Mouse (Mus musculus) embryonic stem cell, embryonic (primary cell): ENCODE measurements around the gene Ccdc134.

Experiments used
- CTCF ChIA-PET, 4 experiments: fragments of 300-600 bp in 2 of 4; fragments of 350-600 bp in 2 of 4; sonication (Branson Sonifier 250); formaldehyde crosslinking; loops; one replicate each; lab custom pipeline; 2022; ENCODE audit warnings: inconsistent platforms in 2 of 4; lab: Charles Lee
- POLR2A ChIA-PET, 4 experiments: fragments of 300-600 bp in 2 of 4; fragments of 350-600 bp in 2 of 4; sonication (Branson Sonifier 250); formaldehyde crosslinking; loops; one replicate each; lab custom pipeline; 2022; ENCODE audit warnings: antibody characterized with exemption in 4 of 4, inconsistent platforms in 1 of 4; lab: Charles Lee

Ccdc134 gene

GRCm38 (mm10) chr15:82127426-82128374 lies at the start of gene Ccdc134:
Ccdc134 (plus strand) TSS chr15:82127922.
- POLR2A ChIA-PET: interaction anchor here in 3 of 4 experiments (0.7 to 3.0 kb wide), 27 partner anchors 8 to 1305 kb away, joined by 3 to 20 read pairs (median 3); partner anchors contain the start of genes Srebf2 (in 3 of the 3), Poldip3 (in 1 of the 3), Polr3h (in 1 of the 3) and Tnfrsf13c (in 1 of the 3)
- CTCF ChIA-PET: interaction anchor here (0.6 to 1.6 kb wide), 8 partner anchors 21 to 189 kb away, joined by 3 to 5 read pairs (median 4); no protein-coding TSS in a partner anchor

DNA sequence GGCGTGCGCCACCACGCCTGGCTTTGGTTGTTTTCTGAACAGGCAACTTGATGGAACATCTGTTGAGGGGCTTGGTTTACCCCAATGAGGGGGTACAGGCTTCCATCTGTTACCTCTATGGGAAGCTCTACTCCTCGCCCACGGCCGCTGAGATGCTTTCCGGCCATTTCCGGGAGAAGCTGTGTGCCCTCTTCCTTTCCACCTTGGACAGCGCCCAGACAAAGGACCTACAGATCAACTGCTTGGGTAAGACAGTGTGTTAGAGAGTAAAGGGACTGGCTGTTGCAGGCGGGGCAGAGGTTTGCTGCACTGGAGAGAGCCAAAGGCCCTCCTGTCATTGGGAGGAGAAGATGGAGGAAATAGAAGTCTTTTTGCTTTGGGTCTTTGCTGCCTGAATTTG lies 47.8 kb upstream of the Ccdc134 start:
- CTCF ChIA-PET: interaction anchor here in 3 of 4 experiments (0.6 to 1.9 kb wide), 6 partner anchors 15 to 157 kb away, joined by 3 to 6 read pairs (median 3); partner anchors contain the start of gene Csdc2 (in 1 of the 3)
- POLR2A ChIA-PET: interaction anchor here in 3 of 4 experiments (0.7 to 1.3 kb wide), 3 partner anchors 120 to 915 kb away, joined by 3 to 8 read pairs (median 4); no protein-coding TSS in a partner anchor

- ChIA-PET POLR2A (interaction anchor here in 2 of 4 experiments (1.2 to 1.3 kb wide), 2 partner anchors 39 to 165 kb away, joined by 3 to 4 read pairs; no protein-coding TSS in a partner anchor), CTCF (interaction anchor here in 3 of 4 experiments (0.6 to 1.9 kb wide), 9 partner anchors 10 to 190 kb away, joined by 3 to 7 read pairs (median 3); no protein-coding TSS in a partner anchor)
Observed at GRCm38 (mm10) chr15:82081161-82081560, 46.6 kb upstream of the Ccdc134 start.

GRCm38 (mm10) chr15:82085606-82086005 lies 42.1 kb upstream of the Ccdc134 start:
- POLR2A ChIA-PET: interaction anchor here in 2 of 4 experiments (0.7 to 1.5 kb wide), 2 partner anchors 21 to 122 kb away, joined by 3 to 8 read pairs; no protein-coding TSS in a partner anchor
- CTCF ChIA-PET: interaction anchor here in 3 of 4 experiments (0.6 to 1.9 kb wide), 6 partner anchors 16 to 190 kb away, joined by 3 to 7 read pairs (median 4); no protein-coding TSS in a partner anchor

DNA sequence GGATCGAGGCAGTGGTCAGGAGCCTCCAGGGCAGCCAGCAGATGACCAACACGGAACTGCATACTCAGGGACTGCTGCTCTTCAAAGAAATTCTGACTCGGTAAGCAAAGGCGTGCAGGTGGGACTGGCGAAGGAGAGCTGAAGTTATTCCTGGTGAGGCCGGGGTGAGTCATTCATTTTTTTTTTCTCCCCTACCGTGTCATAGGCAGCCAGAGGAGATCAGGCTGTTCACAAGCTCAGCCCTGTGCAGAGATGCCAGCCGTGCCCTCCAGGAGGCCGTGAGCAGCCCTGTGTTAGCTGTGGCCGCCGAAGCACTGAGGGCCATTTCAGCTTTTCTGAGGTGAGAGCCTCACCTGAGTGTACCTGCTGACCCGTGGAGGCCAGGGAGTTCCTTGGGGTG lies 41.6 kb upstream of the Ccdc134 start:
- POLR2A ChIA-PET: interaction anchor here in 1 of 4 experiments (0.6 to 1.5 kb wide), 2 partner anchors 103 to 122 kb away, joined by 3 read pairs; no protein-coding TSS in a partner anchor
- CTCF ChIA-PET: interaction anchor here in 3 of 4 experiments (0.6 to 1.9 kb wide), 7 partner anchors 21 to 275 kb away, joined by 3 to 7 read pairs (median 4); no protein-coding TSS in a partner anchor

- CTCF ChIA-PET: interaction anchor here in 2 of 4 experiments (1.2 to 1.8 kb wide), 2 partner anchors 10 to 22 kb away, joined by 3 to 7 read pairs; no protein-coding TSS in a partner anchor
- POLR2A ChIA-PET: no interaction called here
Observed at GRCm38 (mm10) chr15:82087266-82087665, 40.5 kb upstream of the Ccdc134 start.

DNA sequence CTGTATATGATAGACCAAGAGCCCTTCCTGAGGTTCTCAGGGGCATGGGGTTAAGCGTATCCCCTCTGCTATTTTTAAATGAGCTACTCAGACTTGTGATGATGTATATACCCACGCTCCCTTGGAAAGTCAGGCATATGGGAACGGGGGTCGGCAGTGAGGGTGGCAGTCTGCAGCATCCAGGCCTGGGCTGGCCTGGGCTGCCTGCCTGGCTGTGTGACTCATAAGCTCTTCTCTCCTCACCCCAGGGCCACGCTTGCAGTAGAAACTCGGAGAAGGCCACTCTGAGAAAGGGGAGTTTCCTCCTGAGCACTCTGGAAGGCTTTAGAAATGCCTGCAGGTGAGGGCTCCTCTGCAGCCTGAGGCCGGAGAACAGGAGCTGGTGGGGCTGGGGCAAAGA lies 36.7 kb upstream of the Ccdc134 start:
- ChIA-PET POLR2A (interaction anchor here in 1 of 4 experiments (0.9 to 1.4 kb wide), 2 partner anchors 19 to 50 kb away, joined by 4 to 5 read pairs; no protein-coding TSS in a partner anchor), CTCF (no interaction called here)

DNA sequence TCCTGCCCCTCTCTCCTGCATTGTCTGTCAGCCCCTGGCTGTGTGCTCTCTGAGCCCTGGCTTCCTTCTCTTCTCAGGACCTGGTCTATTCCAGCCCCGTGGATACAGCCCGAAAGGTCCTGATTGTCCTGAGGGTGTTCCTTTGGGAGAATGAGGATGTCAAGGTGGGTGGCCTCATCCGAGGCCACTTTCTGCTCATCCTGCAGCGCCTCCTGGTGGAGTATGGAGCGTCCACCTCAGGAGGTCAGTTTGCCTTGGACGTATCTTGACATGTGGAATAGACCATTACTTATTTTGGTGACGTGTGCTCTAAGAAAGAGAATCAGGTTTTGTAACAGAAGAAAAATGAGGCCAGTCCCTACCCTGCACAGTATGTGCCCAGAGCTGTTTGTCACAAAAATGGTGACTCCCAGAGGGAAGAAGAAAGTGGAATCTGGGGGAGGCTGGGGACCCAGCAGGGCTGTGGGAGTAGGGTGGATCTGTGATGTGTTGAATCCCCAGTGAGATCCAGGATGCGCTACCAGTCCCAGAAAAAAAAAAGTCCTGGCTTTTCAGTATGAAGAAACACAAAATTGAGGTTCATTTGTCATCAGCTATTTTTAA lies 20.7 kb upstream of the Ccdc134 start:
- ChIA-PET POLR2A (interaction anchor here in 1 of 4 experiments (1.3 kb wide), 1 partner anchor 40 kb away, joined by 4 read pairs; the partner anchor contains the start of gene Srebf2), CTCF (interaction anchor here in 2 of 4 experiments (0.5 to 3.7 kb wide), 4 partner anchors 13 to 169 kb away, joined by 4 to 19 read pairs (median 11); no protein-coding TSS in a partner anchor)

GRCm38 (mm10) chr15:82120544-82120943 lies 7.2 kb upstream of the Ccdc134 start:
- CTCF ChIA-PET: interaction anchor here in 3 of 4 experiments (0.6 to 0.9 kb wide), 3 partner anchors 39 to 182 kb away, joined by 3 to 5 read pairs (median 4); no protein-coding TSS in a partner anchor
- POLR2A ChIA-PET: interaction anchor here in 2 of 4 experiments (0.7 to 1.9 kb wide), 5 partner anchors 16 to 735 kb away, joined by 3 to 5 read pairs (median 3); partner anchors contain the start of gene Srebf2 (in 1 of the 2)

DNA sequence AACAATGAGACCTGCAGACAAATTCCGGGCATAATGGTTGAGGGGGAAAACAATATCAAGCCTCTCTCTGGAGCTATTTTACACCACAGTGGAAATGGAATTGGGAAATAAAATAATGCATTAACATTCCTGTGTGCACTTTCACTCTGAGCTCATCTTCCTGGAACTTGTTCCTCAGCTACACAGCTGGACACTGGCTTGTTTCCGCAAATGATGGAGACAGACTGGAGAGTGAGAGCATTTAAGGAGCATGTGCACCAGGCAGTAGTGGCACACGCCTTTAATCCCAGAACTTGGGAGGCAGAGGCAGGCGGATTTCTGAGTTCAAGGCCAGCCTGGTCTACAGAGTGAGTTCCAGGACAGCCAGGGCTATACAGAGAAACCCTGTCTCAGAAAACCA lies 1.0 kb upstream of the Ccdc134 start:
- CTCF ChIA-PET: interaction anchor here (0.6 to 1.6 kb wide), 7 partner anchors 8 to 61 kb away, joined by 3 to 4 read pairs (median 4); no protein-coding TSS in a partner anchor

DNA sequence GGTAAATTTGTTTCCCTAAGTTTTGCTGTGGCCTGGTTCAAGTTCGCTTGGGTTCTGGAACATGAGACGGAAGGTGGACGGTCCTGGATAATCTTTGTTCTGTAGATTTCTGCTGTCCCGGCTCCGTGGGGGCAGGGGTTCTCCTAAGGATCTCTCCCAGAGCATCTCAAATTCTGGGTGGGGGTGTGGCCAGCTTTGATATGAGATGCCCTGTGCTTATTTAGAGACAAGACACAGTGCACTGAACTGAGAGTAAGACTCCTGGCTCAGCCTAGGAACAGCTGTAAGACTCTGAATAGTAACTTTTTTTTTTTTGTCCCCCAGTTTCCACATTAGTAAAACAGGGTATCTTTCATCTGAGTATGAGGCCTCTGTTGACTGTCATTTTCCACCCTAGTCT lies 676 bp downstream of the Ccdc134 start:
- ChIA-PET CTCF (interaction anchor here in 1 of 4 experiments (0.6 to 1.4 kb wide), 2 partner anchors 63 to 189 kb away, joined by 3 read pairs; no protein-coding TSS in a partner anchor), POLR2A (interaction anchor here in 3 of 4 experiments (0.8 to 3.0 kb wide), 14 partner anchors 9 to 1305 kb away, joined by 3 to 20 read pairs (median 4); partner anchors contain the start of genes Srebf2 (in 2 of the 3) and Poldip3 (in 1 of the 3))

More for the DNA sequence above, 1.0 kb upstream of the Ccdc134 start:
- POLR2A ChIA-PET: interaction anchor here (0.6 to 3.0 kb wide), 10 partner anchors 11 to 1023 kb away, joined by 3 to 20 read pairs (median 4); partner anchors contain the start of genes Srebf2 (in 2 of the 4), Poldip3 (in 1 of the 4) and Tnfrsf13c (in 1 of the 4)

- POLR2A ChIA-PET: interaction anchor here in 1 of 4 experiments (0.7 to 1.8 kb wide), 6 partner anchors 9 to 103 kb away, joined by 3 to 6 read pairs (median 3); partner anchors contain the start of gene Srebf2
Observed at GRCm38 (mm10) chr15:82130599-82130998, 2.9 kb downstream of the Ccdc134 start.

GRCm38 (mm10) chr15:82135372-82135771 lies 7.7 kb downstream of the Ccdc134 start:
- ChIA-PET POLR2A (interaction anchor here in 3 of 4 experiments (0.6 to 1.7 kb wide), 6 partner anchors 9 to 1125 kb away, joined by 3 to 5 read pairs (median 4); partner anchors contain the start of gene Srebf2 (in 2 of the 3)), CTCF (interaction anchor here in 2 of 4 experiments (0.7 to 1.2 kb wide), 3 partner anchors 82 to 136 kb away, joined by 3 read pairs; no protein-coding TSS in a partner anchor)

More at GRCm38 (mm10) chr15:82130599-82130998, 2.9 kb downstream of the Ccdc134 start:
- CTCF ChIA-PET: interaction anchor here in 1 of 4 experiments (1.1 kb wide), 1 partner anchor 106 kb away, joined by 4 read pairs; no protein-coding TSS in a partner anchor

DNA sequence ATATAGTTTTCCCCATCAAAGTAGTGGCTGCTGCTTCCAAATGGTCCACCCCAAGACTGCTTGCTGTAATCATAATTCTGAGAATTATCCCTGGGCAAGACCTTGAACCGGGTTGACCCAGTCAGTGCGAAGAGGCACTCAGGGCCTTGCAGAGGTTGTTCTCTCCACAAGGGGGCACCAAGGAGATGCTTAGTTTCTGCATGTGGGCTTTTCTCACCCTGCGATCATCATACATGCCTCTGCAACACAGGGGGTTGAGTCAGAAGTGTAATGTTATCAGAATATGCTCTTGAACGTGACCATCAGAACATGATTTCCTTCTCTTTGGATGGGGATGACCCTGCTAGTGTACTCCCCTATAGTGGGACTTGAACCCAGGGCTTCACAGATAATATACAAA lies 10.8 kb downstream of the Ccdc134 start:
- POLR2A ChIA-PET: interaction anchor here in 3 of 4 experiments (0.5 to 2.1 kb wide), 4 partner anchors 8 to 52 kb away, joined by 3 to 11 read pairs (median 6); partner anchors contain the start of gene Srebf2 (in 2 of the 3)
- CTCF ChIA-PET: interaction anchor here in 2 of 4 experiments (0.6 to 1.0 kb wide), 3 partner anchors 26 to 768 kb away, joined by 3 to 5 read pairs (median 4); no protein-coding TSS in a partner anchor

- ChIA-PET CTCF (interaction anchor here in 2 of 4 experiments (0.7 to 1.1 kb wide), 3 partner anchors 98 to 146 kb away, joined by 3 to 5 read pairs (median 4); no protein-coding TSS in a partner anchor), POLR2A (interaction anchor here in 3 of 4 experiments (0.5 to 2.6 kb wide), 6 partner anchors 10 to 101 kb away, joined by 3 to 9 read pairs (median 4); no protein-coding TSS in a partner anchor)
Observed at GRCm38 (mm10) chr15:82139196-82139595, 11.5 kb downstream of the Ccdc134 start.

DNA sequence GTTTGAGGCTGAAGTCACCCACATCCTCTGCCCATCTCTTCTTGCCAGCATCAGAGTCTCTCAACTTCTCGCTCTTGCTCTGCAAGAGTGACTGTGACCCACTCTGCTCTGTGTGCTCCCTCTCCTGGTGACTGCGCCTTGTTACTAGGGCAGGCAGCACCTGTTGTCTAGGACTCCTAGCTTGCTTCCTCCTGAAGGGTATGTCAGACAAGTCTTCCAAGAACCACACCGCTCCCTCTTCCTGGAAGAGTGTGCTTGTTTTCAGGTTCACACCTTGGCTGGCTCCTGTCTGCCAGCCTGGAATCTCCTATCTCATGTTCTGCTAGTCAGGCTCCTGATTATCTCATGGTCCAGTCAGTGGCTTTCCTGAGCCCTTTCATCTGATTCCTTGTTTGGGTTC lies 12.6 kb downstream of the Ccdc134 start:
- POLR2A ChIA-PET: interaction anchor here in 2 of 4 experiments (0.6 to 8.6 kb wide), 13 partner anchors 11 to 97 kb away, joined by 3 to 208 read pairs (median 4); no protein-coding TSS in a partner anchor
- CTCF ChIA-PET: interaction anchor here in 3 of 4 experiments (0.6 to 1.9 kb wide), 13 partner anchors 24 to 1009 kb away, joined by 3 to 9 read pairs (median 4); no protein-coding TSS in a partner anchor
